Mouse (Mus musculus): ENCODE measurements around the gene Spg20.

Spg20 gene

GRCm38 (mm10) chr3:55098014-55098413, 13.9 kb upstream of the Spg20 start:
- peak; percentile 61 for DNase-seq

- DNase-seq = peak; percentile 67
Observed at GRCm38 (mm10) chr3:55098990-55099389, 12.9 kb upstream of the Spg20 start.

GRCm38 (mm10) chr3:55101092-55101491, 10.8 kb upstream of the Spg20 start:
- DNase-seq = no peak

DNA sequence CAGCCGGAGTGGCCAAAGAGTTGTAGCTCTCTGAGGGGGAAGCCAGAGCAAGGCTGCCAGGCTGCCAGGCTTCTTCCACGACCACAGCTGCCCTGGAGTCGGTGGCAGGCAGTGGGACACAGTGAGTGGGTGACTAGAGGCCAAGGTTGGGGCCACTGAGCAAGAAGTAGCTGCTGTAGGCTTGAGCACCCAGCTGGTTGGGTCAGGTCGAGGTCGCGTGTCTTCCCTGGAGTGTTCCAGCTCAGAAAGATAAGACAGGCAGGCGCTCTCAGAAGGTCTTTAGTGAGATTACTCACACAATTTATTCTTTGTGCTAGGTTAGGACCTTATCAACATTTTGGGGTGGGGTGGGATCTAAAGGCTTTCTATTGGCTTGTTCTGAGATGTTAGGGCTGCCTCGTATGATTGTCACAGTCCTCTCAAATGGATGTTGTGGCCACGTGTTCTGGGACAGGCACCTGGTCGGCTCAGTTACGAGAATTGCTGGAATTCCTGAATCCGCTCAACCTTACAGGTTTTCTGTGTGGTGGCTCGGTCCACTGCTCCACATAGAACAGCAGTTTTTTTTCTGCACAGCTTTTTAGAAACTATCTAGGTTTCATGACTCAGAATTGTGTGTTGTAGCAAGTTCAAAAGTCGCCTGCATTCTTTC, 6.4 kb upstream of the Spg20 start:
- DNase-seq = peak; percentile 82

DNA sequence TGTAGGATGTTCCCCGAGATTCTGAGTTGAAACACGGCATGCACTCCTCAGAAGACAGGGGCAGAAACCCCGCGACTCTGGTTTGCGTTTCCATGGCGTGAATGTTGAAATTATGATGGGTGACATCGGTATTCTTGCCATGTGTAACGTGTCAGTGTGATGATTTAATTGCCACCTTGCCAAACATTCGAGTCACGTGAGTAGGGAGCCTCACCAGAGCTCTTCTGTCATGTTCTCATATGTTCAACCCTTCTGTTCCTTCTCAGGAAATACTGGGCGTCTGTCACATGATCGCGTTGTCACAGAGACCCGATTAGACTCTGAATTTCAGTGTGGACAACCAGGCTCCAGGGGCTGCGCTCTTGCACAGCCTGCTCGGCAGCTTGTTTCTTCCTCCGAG, 5.9 kb upstream of the Spg20 start:
- peak; percentile 86 for DNase-seq

DNA sequence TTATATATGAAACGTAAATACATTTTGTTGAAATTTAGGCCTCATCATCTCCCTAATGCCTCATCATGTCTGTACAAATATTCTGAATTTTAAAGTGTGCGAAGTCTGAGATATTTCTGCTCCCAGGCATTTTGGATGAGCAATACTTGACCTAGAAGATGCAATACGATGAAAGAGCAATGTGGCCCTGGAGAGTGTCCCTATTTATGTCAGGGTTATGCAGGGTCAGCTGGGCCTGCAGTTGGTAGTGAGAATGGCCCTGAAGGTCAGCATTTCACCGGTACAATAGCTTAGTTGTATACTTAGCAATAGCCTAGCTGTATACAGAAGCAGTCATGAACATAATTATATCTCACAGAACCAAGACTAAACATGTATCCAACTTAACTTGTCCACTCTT, 2.8 kb upstream of the Spg20 start:
- DNase-seq = no peak

GRCm38 (mm10) chr3:55112710-55113415, 955 bp downstream of the Spg20 start:
- DNase-seq = peak; percentile 87

DNA sequence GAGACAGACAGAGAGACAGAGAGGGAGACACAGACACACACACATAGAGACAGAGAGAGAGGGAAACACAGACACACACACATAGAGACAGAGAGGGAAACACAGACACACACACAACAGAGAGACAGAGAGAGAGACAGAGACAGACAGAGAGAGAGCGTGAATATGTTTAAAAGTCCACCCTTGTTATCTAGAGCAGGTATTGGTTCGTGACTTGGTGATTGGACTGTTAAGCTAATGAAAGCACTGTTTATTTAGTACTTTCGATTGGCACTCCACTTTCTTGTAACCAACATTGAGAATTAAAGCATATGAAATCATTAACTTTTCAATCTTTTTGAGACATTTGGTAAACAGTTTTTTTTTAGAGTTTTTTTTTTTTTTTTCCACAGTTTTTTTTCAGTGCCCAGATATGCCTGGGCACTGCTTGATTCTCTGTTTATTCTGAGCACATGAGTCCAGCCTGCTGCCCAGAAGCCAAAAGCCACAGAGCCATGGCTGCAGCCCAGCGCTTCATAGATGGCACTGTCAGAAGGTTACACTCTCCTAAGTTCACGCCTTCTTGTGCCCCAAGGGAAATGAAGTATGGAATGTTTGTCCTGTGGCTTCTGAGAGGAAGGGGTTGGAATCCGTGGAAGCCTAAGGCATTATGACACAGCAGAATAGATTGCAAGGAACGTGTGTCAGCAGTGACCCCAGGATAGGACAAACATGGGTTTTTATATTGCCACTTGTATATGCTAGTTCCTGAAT, 2.6 kb downstream of the Spg20 start:
- DNase-seq = peak; percentile 94

DNA sequence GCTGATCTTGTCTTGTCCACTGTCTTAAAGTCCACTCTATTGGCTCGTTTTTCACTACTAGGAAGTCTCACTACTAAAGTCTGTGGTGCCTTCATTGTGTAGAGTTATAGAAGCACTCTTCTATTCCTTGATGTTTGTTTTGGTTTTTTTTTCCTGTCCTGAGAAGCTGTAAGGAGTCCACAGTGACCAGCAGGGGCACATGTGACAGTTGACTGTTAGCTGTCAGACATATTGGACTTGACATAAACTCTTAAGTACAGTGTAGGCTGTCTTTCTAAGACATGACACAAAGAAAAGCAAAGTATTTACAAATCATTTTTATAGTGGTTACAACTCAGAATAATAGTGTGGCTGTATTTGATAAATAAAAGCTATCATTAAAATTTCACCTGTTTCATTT, 3.2 kb downstream of the Spg20 start:
- no peak for DNase-seq

DNA sequence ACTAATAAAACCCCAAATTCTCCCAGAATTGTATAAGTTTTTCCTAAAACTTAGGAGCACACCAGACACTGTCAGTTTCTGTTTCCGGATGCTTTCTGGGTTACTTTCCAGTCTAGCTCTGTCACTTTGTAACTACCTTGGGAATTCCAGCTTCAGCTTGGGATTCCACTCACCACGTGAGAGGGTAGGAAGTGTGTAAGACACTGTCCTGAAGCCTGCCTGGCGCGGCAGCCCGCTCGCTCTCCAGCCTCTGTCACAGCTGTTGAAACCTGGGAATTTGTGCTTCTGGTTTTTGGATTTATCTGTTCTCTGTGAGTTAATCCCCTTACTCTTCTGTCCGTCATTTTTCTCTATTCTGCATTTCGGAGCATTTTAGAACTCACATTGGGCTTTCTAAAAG, 4.1 kb downstream of the Spg20 start:
- DNase-seq = peak; percentile 89

DNA sequence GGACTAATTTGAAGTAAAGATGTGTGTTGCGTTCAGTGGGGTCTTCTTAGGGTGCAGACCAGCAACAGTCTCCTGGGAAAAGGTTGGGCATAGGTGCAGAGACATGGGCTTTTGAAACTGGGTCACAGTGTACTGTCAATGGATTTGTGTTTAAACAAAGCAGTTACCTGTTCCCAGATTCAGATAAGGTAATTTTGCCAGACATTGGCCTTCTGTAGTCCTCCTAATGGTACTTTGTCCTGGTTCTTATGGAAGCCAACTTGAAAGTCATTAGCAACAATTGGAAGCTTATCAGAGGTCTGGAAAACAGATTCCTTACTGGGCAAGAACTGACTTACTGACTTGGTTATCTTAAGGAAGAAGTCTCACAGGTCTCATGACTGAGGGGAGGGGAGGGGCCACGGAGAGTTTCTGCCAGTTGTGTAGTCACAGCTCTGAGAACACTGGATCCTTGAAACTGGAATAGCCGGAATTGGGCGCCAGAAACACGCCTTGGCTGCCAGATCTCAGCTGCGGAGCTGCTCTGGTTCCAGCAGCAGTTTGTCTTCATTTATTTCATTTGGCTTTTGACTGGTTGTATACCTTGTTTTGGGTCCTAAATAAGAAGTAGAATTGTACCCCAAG, 7.5 kb downstream of the Spg20 start:
- peak; percentile 96 for DNase-seq

DNA sequence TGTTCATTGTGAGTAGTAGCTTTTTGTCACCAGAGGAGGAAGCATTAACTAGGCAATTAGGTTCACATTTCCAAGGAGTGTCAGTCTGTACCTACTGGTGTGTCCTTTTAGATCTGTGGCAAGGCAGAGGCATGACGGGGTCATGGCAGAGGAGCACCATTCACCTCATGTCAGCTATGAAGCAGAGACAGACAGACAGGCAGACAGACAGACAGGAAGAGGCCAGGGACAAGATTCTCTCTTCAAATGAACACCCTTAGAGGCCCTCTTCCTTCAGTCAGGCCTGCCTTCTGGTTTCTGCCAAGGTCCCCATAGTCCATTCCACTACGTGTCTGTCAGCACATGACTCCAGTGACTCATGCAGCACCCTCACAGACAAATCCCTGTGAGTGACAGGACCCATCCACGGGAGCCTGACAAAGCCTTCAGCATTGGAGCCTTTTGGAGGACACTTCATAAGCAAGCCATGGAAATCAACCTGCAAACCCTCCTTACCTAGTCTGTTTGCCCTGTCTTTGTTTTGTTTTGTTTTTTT, 10.5 kb downstream of the Spg20 start:
- DNase-seq = peak; percentile 54

- peak; percentile 56 for DNase-seq
Observed at GRCm38 (mm10) chr3:55123064-55123463, 11.2 kb downstream of the Spg20 start.

GRCm38 (mm10) chr3:55129181-55129692, 17.3 kb downstream of the Spg20 start:
- DNase-seq = peak; percentile 91

- no peak for DNase-seq
Observed at GRCm38 (mm10) chr3:55131576-55132233, 19.8 kb downstream of the Spg20 start.

- DNase-seq = no peak
Observed at GRCm38 (mm10) chr3:55137039-55137438, 25.1 kb downstream of the Spg20 start, which contains the start of gene Ccdc169. Ccdc169 (plus strand) TSS chr3:55137339.

DNA sequence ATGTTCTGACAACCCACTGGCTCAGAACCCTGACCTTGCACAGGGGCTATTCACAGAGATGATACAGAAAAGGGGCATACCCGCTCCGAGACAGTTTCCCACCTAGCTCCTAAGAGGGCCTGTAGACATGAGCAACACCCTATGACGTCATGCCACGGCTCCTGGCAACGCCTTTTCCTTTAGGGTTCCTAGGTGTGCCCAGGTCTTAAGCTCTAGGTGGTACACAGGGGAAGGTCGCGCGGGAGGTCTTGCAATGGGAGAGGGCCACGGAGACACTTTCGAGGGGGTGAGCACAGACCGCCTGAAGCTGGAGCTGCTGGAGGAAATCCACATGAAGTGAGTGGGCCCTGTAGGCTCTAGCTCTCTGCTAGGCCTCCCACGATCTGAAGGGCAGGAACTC, 27.9 kb downstream of the Spg20 start:
- DNase-seq = peak; percentile 73

GRCm38 (mm10) chr3:55141401-55141800, 29.5 kb downstream of the Spg20 start:
- DNase-seq = peak; percentile 68

DNA sequence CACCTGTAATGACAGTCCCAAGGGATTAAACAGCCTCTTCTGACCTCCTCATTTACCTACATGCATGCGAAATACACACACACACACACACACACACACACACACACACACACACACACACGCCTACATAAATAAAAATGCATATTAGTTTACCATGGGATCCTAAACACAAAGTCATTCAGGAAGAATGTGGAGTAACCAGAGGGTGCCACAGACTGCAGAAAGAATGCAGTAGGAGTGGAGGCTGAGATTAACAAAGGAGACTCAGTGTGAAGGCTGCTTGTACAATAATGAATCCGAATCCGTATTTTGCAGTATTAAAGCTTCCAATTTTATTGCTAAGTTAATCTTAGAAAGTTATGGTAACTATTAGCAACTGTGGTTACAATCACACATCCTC, 33.0 kb downstream of the Spg20 start:
- DNase-seq = no peak

- peak; percentile 60 for DNase-seq
Observed at GRCm38 (mm10) chr3:55146441-55146840, 34.5 kb downstream of the Spg20 start.

DNA sequence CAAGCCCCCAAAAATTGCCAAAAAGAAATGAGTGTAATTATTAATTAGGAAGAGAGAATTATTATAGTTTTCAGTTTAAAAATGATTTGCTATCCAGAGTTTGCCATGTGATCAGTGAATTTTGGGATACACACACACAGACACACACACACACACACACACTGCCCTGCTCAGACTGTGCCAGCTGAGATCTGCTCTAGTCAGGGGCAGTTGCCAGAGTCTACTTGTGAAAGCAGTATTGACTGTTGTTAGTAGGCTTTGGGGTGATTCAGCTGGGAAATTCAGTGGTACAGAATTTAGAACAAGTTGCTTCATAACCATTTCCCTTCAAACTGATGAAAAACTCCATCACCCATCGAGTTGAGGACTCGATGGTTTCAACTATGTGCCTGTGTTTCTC, 35.2 kb downstream of the Spg20 start:
- DNase-seq = no peak

- DNase-seq = no peak
Observed at GRCm38 (mm10) chr3:55148091-55148490, 36.2 kb downstream of the Spg20 start.
